Mouse (Mus musculus): ENCODE measurements around the gene Kctd7. TPM values are rescaled to one million over a fixed set of nuclear protein-coding genes. Genes with fewer than 3 reads are reported as not detected.

Kctd7 gene
- 1 to 10 TPM; 3.9 to 5.7 TPM for total RNA-seq (2021)
- long read RNA-seq, experiment 1, full-length matches to known transcripts = 4 of 4 reads
- long read RNA-seq, experiment 1, partial matches to known transcripts = 0 of 4 reads
- long read RNA-seq, experiment 1, other reads (novel, unspliced or antisense) = 0 of 4 reads
- long read RNA-seq, experiment 2, full-length matches to known transcripts = 8 of 10 reads
- long read RNA-seq, experiment 2, partial matches to known transcripts = 0 of 10 reads
- long read RNA-seq, experiment 2, other reads (novel, unspliced or antisense) = 2 of 10 reads

- DNase-seq = peak; percentile 91
Observed at GRCm38 (mm10) chr5:130144334-130145312, at the start of gene Kctd7. Gene Kctd7, plus strand, starts transcription at chr5:130144861.

DNA sequence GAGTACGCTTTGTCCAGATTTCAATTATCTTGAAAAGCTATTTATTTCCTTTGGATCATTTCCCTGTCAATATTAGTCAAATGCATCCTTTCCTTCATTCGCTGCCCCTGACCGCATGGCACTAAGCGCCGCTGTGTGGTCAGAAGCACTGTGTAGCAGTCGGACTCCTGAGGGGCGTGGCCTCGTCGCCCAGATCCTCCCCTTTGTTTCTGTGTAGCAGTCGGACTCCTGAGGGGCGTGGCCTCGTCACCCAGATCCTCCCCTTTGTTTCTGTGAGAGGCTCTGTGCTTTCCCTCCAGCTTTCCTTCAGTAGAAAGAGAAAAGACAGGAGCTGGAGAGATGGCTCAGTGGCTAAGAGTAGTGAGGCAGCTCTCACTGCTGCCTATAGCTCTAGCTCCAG, 47.9 kb upstream of the Kctd7 start:
- no peak for DNase-seq

GRCm38 (mm10) chr5:130097837-130098236, 46.8 kb upstream of the Kctd7 start:
- no peak for DNase-seq

DNA sequence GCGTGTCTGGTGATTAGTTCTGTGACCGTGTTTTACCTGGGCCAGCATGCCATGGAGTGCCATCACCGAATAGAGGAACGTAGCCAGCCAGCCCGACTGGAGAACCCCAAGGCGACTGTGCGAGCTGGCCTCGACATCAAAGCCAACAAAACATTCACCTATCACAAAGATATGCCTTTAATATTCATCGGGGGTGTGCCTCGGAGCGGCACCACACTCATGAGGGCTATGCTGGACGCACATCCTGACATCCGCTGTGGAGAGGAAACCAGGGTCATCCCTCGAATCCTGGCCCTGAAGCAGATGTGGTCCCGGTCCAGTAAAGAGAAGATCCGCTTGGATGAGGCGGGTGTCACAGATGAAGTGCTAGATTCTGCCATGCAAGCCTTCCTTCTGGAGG, 42.9 kb upstream of the Kctd7 start:
- DNase-seq = no peak

DNA sequence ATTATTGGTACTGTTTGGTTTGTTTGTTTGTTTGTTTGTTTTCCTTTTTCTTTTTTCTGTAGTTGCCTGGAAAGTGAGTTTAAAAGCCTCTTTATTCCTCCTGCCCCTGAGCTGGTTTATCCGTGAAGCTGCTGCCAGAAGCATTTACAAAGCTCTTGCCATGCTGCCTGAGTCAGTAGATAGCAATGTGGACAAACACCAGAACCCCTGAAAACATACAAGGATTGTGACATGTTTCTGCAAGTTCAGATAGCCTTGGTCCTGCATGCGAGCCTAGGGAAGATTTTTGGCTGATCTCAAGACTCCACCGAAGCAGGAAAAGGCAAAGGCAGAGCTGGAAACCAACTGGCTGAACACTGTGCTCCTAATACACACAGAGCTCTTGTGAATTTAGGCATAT, 35.3 kb upstream of the Kctd7 start:
- DNase-seq = no peak

- DNase-seq = no peak
Observed at GRCm38 (mm10) chr5:130110632-130111464, 33.8 kb upstream of the Kctd7 start.

GRCm38 (mm10) chr5:130112653-130113052, 32.0 kb upstream of the Kctd7 start:
- DNase-seq = no peak

DNA sequence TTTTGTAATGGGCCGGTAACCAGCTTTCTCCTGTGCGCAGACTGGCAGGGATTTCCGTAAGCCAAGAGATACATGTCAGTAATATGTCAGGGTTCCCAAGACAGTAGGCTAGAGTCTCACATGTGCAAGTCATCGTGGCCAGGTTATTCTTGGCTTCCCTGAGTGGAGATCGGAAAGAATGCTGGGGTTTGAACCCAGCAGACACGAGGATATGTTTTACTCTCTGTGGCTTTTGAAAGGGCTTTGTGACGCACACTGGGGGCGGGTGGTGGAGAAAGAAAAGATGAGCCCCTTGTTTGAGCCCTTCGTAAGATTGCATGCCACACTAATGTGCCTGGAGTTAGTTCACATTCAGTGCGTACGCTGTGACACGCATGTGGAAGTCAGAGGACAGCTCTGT, 28.5 kb upstream of the Kctd7 start:
- no peak for DNase-seq

DNA sequence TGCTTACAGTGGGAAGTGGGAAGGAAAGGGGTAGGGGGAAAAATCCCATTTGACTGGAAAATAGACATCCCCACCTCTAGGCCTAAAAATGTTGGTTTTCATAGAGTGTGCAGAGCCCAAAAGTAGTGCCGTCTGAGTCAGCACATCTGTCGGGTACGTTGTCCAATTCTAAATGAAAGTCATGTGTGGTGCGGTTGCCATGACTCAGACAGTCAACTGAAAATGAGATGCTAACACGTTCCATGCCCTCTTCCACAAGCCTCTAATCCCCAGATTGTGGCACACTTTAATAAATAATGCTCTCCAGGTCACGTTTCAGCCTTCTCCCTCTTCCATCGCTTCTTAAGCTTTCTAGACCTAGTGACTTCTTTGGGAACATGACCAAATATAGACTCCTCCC, 27.8 kb upstream of the Kctd7 start:
- no peak for DNase-seq

GRCm38 (mm10) chr5:130117932-130118331, 26.7 kb upstream of the Kctd7 start:
- DNase-seq = no peak

- DNase-seq = no peak
Observed at GRCm38 (mm10) chr5:130119236-130119635, 25.4 kb upstream of the Kctd7 start.

GRCm38 (mm10) chr5:130120070-130120736, 24.5 kb upstream of the Kctd7 start:
- no peak for DNase-seq

GRCm38 (mm10) chr5:130120904-130121303, 23.8 kb upstream of the Kctd7 start:
- DNase-seq = peak; percentile 47

- DNase-seq = no peak
Observed at GRCm38 (mm10) chr5:130122355-130122754, 22.3 kb upstream of the Kctd7 start.

- DNase-seq = no peak
Observed at GRCm38 (mm10) chr5:130124271-130124670, 20.4 kb upstream of the Kctd7 start.

- DNase-seq = no peak
Observed at GRCm38 (mm10) chr5:130128686-130129523, 15.8 kb upstream of the Kctd7 start.

- no peak for DNase-seq
Observed at GRCm38 (mm10) chr5:130129524-130129793, 15.2 kb upstream of the Kctd7 start.

DNA sequence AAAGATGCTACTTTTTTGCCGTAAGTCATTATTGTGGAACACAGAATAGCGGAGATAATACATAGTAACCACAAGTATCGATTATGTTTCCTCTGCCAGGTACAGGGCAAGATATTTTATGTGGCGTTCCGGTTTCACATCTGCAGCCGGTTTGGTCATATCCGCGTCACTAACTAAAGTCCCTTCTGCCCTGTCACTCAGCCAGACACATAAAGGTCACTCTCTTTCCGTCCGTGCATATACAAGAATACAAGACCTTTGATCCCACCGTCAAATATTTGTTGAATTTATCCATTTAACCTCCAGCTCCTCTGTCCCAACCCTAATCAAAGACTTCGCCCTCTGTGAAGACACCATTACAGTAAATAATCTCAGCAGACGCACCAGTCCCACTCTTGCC, 8.1 kb upstream of the Kctd7 start:
- DNase-seq = no peak

DNA sequence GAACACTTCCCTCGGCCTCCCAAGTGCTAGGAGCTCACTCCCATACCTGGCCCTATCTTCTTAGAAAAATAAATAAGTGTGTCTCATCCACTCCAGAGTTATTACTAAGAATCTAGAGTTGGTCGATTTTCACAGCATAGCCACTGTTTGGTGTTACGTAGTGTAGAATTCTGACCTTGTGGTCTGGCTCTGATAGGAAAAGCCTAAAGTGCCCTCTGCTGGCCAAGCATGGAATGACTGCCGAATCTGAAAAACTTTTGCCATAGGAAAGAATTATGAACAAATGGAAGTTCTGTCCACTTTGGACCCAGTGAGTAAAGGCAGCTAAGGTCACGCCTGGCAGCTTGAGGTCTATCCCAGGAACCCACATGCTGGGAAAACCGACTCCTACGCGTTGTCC, 5.3 kb upstream of the Kctd7 start:
- DNase-seq = peak; percentile 85

DNA sequence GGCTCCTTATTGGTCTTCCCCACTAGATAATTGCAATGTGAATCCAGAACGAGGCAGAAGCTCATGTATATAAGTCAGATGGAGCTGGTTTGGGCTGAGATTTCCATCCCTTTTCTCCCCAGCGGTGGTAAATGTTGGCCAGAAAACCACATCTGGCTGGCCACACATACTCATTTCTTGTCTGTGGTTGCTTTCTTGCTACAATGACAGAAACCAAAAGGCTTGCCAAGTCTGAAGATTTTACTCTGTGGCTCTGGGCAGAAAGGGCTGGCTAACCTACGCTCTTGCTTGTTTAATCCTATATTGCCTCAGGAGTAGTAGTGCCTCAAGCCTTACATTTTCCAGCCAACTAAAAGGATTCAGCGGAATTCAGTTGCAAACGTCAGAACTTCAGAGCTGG, 3.5 kb upstream of the Kctd7 start:
- DNase-seq = no peak

DNA sequence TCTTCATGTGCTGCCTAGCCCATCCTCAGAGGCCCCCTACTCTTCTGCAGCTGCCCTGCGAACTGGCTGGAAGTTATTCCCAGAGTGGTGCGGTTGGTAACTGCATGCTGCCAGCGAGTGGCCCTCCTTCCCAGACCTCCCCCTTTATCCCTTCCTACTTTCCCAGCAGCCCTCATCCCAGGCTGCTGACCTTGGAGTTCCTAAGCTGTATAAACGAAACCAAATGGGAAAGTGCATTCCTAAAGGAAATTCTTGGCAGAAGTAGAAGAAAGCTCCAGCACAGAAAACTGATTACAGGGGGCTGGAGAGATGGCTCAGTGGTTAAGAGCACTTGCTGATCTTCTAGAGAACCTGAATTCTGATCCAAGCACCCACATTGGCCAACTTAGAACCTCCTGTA, 2.6 kb upstream of the Kctd7 start:
- no peak for DNase-seq
